Mouse (Mus musculus) heart, embryonic 13.5 days (tissue): ENCODE measurements around the gene Olfr223. TPM values are rescaled to one million over a fixed set of nuclear protein-coding genes. Genes with fewer than 3 reads are reported as not detected.
"Not testable (repeated sequence)": the region's sequence is repeated elsewhere in the genome, so short reads cannot be mapped to it uniquely, and the experiment has no call there.

ENCODE experiments used
- ATAC-seq: fragments of 200-750 bp; cut with Nextera tagmentation; 2 replicates; pipeline ENCODE4 v1.8.0; 2017; ENCODE audit warnings: moderate TSS enrichment; ENCODE audit not compliant: insufficient number of reproducible peaks, low FRiP score, low TSS enrichment; ENCODE audit errors: extremely low read depth
- H3K27ac ChIP-seq: fragments of 300-500 bp; sonication (generic); replicated peaks from 2 replicates; pipeline ENCODE4 v1.5.1; 2015; ENCODE audit warnings: moderate library complexity, mild to moderate bottlenecking, inconsistent platforms
- H3K27me3 ChIP-seq: fragments of 300-500 bp; sonication (generic); replicated peaks from 2 replicates; pipeline ENCODE4 v1.6.1; 2015; ENCODE audit warnings: mild to moderate bottlenecking, inconsistent platforms
- H3K36me3 ChIP-seq: fragments of 300-500 bp; sonication (generic); 2 replicates; pipeline ENCODE4 v1.6.1; 2015; ENCODE audit warnings: mild to moderate bottlenecking, inconsistent platforms
- H3K4me1 ChIP-seq: fragments of 300-500 bp; sonication (generic); 2 replicates; pipeline ENCODE4 v1.6.1; 2015; ENCODE audit warnings: inconsistent platforms
- H3K4me2 ChIP-seq: fragments of 300-500 bp; sonication (generic); 2 replicates; pipeline ENCODE4 v1.6.1; 2015; ENCODE audit warnings: inconsistent platforms, mild to moderate bottlenecking, moderate library complexity
- H3K4me3 ChIP-seq: fragments of 300-500 bp; sonication (generic); 2 replicates; pipeline ENCODE4 v1.5.1; 2015; ENCODE audit warnings: moderate library complexity, mild to moderate bottlenecking, inconsistent platforms
- H3K9ac ChIP-seq: fragments of 300-500 bp; sonication (generic); 2 replicates; pipeline ENCODE4 v1.6.1; 2015; ENCODE audit warnings: inconsistent platforms, mild to moderate bottlenecking, moderate library complexity
- H3K9me3 ChIP-seq: fragments of 300-500 bp; sonication (generic); 2 replicates; pipeline ENCODE4 v1.6.1; 2016; ENCODE audit warnings: inconsistent platforms
- WGBS: fragments of 180-500 bp; shearing (Covaris S2); methylation state at CpG from one replicate; pipeline ENCODE4 v1.1.7; 2015; ENCODE audit warnings: mixed read lengths; 5-methylcytosine and 5-hydroxymethylcytosine counted together
- polyA plus RNA-seq: library from polyadenylated mRNA; unstranded; fragments of >200 nt; fragmentation: Nextera tagmentation; extraction: Ambion mirVana; gene quantifications from 2 replicates; pipeline ENCODE4 v1.2.1, GENCODE M21; 2015

Gene Olfr223
- polyA plus RNA-seq, 1 experiment from 2014 or later: not detected

GRCm38 (mm10) chr11:59596091-59596490, 3.0 kb upstream of the Olfr223 start:
- Histone ChIP-seq H3K4me2 (no peak overlapping the region), H3K36me3 (no peaks in the 10 kb centered on the region), H3K9ac (no peak overlapping the region), H3K4me1 (no peaks in the 10 kb centered on the region), H3K4me3 (no peak overlapping the region), H3K9me3 (no peaks in the 10 kb centered on the region), H3K27me3 (peaks cover 20% of the 10 kb centered on the region), H3K27ac (no peak overlapping the region)
- ATAC-seq: no peak
- 49% methylated on average over 4 of the region's 4 CpGs for WGBS

- Histone ChIP-seq H3K4me3 (no peak overlapping the region), H3K4me1 (no peaks in the 10 kb centered on the region), H3K4me2 (no peak overlapping the region), H3K9ac (no peak overlapping the region), H3K27ac (no peak overlapping the region), H3K27me3 (peaks cover 10% of the 10 kb centered on the region), H3K36me3 (no peaks in the 10 kb centered on the region), H3K9me3 (no peaks in the 10 kb centered on the region)
- WGBS: 86% methylated on average over 8 of the region's 8 CpGs
- no peak for ATAC-seq
Measured at GRCm38 (mm10) chr11:59589496-59589895, 3.6 kb downstream of the Olfr223 start.

- 28% methylated on average over 6 of the region's 6 CpGs for WGBS
- H3K9ac ChIP-seq: no peak overlapping the region
- H3K4me2 ChIP-seq: no peak overlapping the region
- H3K27ac ChIP-seq: no peak overlapping the region
- H3K4me1 ChIP-seq: no peaks in the 10 kb centered on the region
- H3K4me3 ChIP-seq: no peak overlapping the region
- no peaks in the 10 kb centered on the region for H3K9me3 ChIP-seq
- peaks cover 6% of the 10 kb centered on the region for H3K27me3 ChIP-seq
- ATAC-seq: no peak
- H3K36me3 ChIP-seq: no peaks in the 10 kb centered on the region
Measured at GRCm38 (mm10) chr11:59584539-59584938, 8.6 kb downstream of the Olfr223 start.

- not testable (repeated sequence) for H3K4me1 ChIP-seq, H3K9ac ChIP-seq, H3K4me2 ChIP-seq, H3K36me3 ChIP-seq, ATAC-seq, H3K9me3 ChIP-seq, H3K4me3 ChIP-seq, H3K27ac ChIP-seq
- H3K27me3 ChIP-seq: peaks cover 41% of the 10 kb centered on the region
Measured at GRCm38 (mm10) chr11:59576135-59576534, 17.0 kb downstream of the Olfr223 start, which contains the start of gene Olfr222. TSS of gene Olfr222 (minus strand) at chr11:59576235.

GRCm38 (mm10) chr11:59575726-59576125, 17.4 kb downstream of the Olfr223 start:
- Histone ChIP-seq H3K27ac (no peak overlapping the region), H3K27me3 (peaks cover 45% of the 10 kb centered on the region), H3K4me3 (no peak overlapping the region), H3K36me3 (no peaks in the 10 kb centered on the region), H3K4me2 (no peak overlapping the region), H3K4me1 (no peaks in the 10 kb centered on the region), H3K9me3 (no peaks in the 10 kb centered on the region), H3K9ac (no peak overlapping the region)
- no peak for ATAC-seq
- 50% methylated on average over 9 of the region's 9 CpGs for WGBS

- Histone ChIP-seq H3K27me3 (peaks cover 48% of the 10 kb centered on the region), H3K9ac (no peak overlapping the region), H3K4me1 (no peaks in the 10 kb centered on the region), H3K36me3 (no peaks in the 10 kb centered on the region), H3K27ac (no peak overlapping the region), H3K9me3 (no peaks in the 10 kb centered on the region), H3K4me3 (no peak overlapping the region), H3K4me2 (no peak overlapping the region)
- ATAC-seq: no peak
- WGBS: 49% methylated on average over 3 of the region's 3 CpGs
Measured at GRCm38 (mm10) chr11:59569306-59569705, 23.8 kb downstream of the Olfr223 start.

- peaks cover 8% of the 10 kb centered on the region for H3K27me3 ChIP-seq
- no peaks in the 10 kb centered on the region for H3K36me3 ChIP-seq
- no peaks in the 10 kb centered on the region for H3K4me1 ChIP-seq
- H3K9ac ChIP-seq: no peak overlapping the region
- 58% methylated on average over 9 of the region's 9 CpGs for WGBS
- no peak overlapping the region for H3K4me2 ChIP-seq
- H3K9me3 ChIP-seq: no peaks in the 10 kb centered on the region
- no peak for ATAC-seq
- no peak overlapping the region for H3K4me3 ChIP-seq
- H3K27ac ChIP-seq: no peak overlapping the region
Measured at GRCm38 (mm10) chr11:59562837-59563236, 30.3 kb downstream of the Olfr223 start.

GRCm38 (mm10) chr11:59562336-59562735, 30.8 kb downstream of the Olfr223 start:
- ATAC-seq: no peak
- no peaks in the 10 kb centered on the region for H3K9me3 ChIP-seq
- no peaks in the 10 kb centered on the region for H3K36me3 ChIP-seq
- H3K4me2 ChIP-seq: no peak overlapping the region
- no peak overlapping the region for H3K27ac ChIP-seq
- H3K4me3 ChIP-seq: no peak overlapping the region
- H3K27me3 ChIP-seq: peaks cover 8% of the 10 kb centered on the region
- H3K4me1 ChIP-seq: no peaks in the 10 kb centered on the region
- no peak overlapping the region for H3K9ac ChIP-seq
- 82% methylated on average over 4 of the region's 4 CpGs for WGBS

- Histone ChIP-seq H3K36me3 (no peaks in the 10 kb centered on the region), H3K4me1 (no peaks in the 10 kb centered on the region), H3K9me3 (no peaks in the 10 kb centered on the region), H3K27ac (no peak overlapping the region), H3K27me3 (peaks cover 5% of the 10 kb centered on the region; the same call in 1 of the 2 replicates), H3K4me3 (no peak overlapping the region), H3K4me2 (no peak overlapping the region), H3K9ac (no peak overlapping the region)
- no peak for ATAC-seq
- 59% methylated on average over 3 of the region's 3 CpGs for WGBS
Measured at GRCm38 (mm10) chr11:59560906-59561305, 32.2 kb downstream of the Olfr223 start.

GRCm38 (mm10) chr11:59554535-59554934, 38.6 kb downstream of the Olfr223 start:
- Histone ChIP-seq H3K9me3 (no peaks in the 10 kb centered on the region), H3K36me3 (no peaks in the 10 kb centered on the region), H3K4me2 (no peak overlapping the region), H3K9ac (no peak overlapping the region), H3K4me3 (no peak overlapping the region), H3K4me1 (no peaks in the 10 kb centered on the region), H3K27me3 (no peaks in the 10 kb centered on the region), H3K27ac (no peak overlapping the region)
- ATAC-seq: no peak
- WGBS: 73% methylated on average over 8 of the region's 8 CpGs

GRCm38 (mm10) chr11:59554127-59554526, 39.0 kb downstream of the Olfr223 start:
- Histone ChIP-seq H3K4me2 (no peak overlapping the region), H3K27me3 (0 out of 2 replicates have a peak, but pooled peaks cover 3% of the 10 kb centered on the region), H3K4me1 (no peaks in the 10 kb centered on the region), H3K9ac (no peak overlapping the region), H3K9me3 (no peaks in the 10 kb centered on the region), H3K4me3 (no peak overlapping the region), H3K27ac (no peak overlapping the region), H3K36me3 (no peaks in the 10 kb centered on the region)
- ATAC-seq: no peak
- 90% methylated on average over 11 of the region's 11 CpGs for WGBS

GRCm38 (mm10) chr11:59544005-59544404, 49.1 kb downstream of the Olfr223 start:
- Histone ChIP-seq H3K4me3 (no peak overlapping the region), H3K27ac (no peak overlapping the region), H3K9me3 (no peaks in the 10 kb centered on the region), H3K4me2 (no peak overlapping the region), H3K4me1 (no peaks in the 10 kb centered on the region), H3K27me3 (0 out of 2 replicates have a peak, but pooled peaks cover 4% of the 10 kb centered on the region), H3K9ac (no peak overlapping the region), H3K36me3 (no peaks in the 10 kb centered on the region)
- WGBS: 73% methylated on average over 9 of the region's 9 CpGs
- ATAC-seq: no peak
